Mouse (Mus musculus): ENCODE measurements around the gene Gm47283. TPM values are rescaled to one million over a fixed set of nuclear protein-coding genes. Genes with fewer than 3 reads are reported as not detected.
"Not testable (repeated sequence)": the region's sequence is repeated elsewhere in the genome, so short reads cannot be mapped to it uniquely, and the experiment has no call there.

Gene Gm47283
- polyA plus RNA-seq (2016; fragmentation: Nextera tagmentation; extraction: Ambion mirVana), result not detected in 2 replicates

DNA sequence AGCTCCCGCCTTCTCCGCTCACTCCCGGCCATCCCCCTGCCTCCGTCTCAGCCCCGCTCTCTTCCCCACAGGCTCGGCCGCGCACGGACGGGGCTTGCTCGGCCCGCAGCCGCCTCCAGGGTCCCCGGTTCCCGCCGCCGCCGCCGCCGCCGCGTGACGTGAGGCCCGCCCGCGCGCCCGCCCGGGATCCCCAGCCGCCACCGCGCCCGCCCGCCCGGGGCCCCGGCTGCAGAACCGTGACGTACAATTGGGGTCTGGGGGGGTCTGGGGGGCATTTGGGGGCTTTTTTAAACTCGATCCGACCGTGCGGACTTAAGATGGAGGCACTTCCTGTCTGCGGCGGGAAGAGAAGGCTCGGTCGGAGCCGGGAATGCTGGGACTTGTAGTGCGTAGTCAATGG, at the start of gene Gm47283:
Gm47283 (plus strand) TSS at position 301 of the 400 bp plus-strand sequence.
- not testable (repeated sequence) for H3K27ac ChIP-seq (replicated peaks); H3K9me3 ChIP-seq (replicated peaks); H3K27me3 ChIP-seq (ENCODE audit: low read depth, poor library complexity, severe bottlenecking); DNase-seq (ENCODE audit: low spot score); H3K4me1 ChIP-seq; H3K36me3 ChIP-seq; H3K4me3 ChIP-seq
- WGBS, result no CpG with 5 or more reads among the region's 48 CpGs

DNA sequence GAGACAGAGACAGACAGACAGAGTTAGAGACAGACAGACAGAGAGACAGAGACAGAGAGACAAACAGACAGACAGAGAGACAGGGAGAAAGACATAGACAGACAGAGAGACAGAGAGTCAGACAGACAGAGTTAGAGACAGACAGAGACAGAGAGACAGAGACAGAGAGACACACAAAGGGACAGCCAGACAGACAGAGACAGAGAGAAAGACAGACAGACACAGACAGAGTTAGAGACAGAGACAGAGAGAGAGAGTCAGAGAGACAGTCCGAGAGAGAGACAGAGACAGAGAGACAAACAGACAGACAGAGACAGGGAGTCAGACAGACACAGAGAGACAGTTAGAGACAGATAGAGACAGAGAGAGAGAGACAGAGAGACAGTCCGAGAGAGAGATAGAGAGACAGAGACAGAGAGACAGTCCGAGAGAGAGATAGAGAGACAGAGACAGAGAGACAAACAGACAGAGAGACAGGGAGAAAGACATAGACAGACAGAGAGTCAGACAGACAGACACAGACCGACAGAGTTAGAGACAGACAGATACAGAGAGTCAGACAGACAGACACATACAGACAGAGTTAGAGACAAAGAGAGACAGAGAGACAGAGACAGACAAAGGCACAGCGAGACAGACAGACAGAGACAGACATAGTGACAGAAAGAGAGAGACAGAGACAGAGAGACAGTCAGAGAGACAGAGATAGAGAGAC, 49.2 kb upstream of the Gm47283 start:
- H3K27me3 ChIP-seq (ENCODE audit: low read depth, poor library complexity, severe bottlenecking); H3K4me1 ChIP-seq; DNase-seq (ENCODE audit: low spot score); H3K27ac ChIP-seq (replicated peaks); H3K4me3 ChIP-seq: not testable (repeated sequence)
- 87% methylated on average over 3 of the region's 5 CpGs for WGBS
- H3K36me3 ChIP-seq, result peaks cover 20% of the 10 kb centered on the region
- peaks cover 29% of the 10 kb centered on the region for H3K9me3 ChIP-seq (replicated peaks)

DNA sequence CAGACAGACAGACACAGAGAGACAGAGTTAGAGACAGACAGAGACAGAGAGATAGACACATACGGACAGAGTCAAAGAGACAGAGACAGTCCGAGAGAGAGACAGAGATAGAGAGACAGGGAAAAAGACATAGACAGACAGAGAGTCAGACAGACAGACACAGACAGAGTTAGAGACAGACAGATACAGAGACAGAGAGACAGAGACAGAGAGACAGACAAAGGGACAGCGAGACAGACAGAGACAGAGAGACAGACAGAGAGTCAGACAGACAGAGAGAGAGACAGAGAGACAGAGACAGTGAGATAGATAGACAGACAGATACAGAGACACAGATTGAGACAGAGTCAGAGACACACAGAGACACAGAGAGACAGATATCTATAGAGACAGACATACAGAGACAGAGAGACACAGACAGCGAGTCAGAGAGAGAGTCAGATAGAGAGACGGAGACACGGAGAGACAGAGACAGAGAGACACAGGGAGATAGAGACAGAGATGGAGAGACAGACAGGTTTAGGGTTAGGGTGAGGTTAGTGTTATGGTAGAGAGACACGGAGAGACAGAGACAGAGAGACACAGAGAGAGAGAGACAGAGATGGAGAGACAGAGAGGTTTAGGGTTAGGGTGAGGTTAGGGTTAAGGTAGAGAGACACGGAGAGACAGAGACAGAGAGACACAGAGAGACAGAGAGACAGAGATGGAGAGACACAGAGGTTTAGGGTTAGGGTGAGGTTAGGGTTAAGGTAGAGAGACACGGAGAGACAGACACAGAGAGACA, 48.1 kb upstream of the Gm47283 start:
- DNase-seq (ENCODE audit: low spot score), result not testable (repeated sequence)

DNA sequence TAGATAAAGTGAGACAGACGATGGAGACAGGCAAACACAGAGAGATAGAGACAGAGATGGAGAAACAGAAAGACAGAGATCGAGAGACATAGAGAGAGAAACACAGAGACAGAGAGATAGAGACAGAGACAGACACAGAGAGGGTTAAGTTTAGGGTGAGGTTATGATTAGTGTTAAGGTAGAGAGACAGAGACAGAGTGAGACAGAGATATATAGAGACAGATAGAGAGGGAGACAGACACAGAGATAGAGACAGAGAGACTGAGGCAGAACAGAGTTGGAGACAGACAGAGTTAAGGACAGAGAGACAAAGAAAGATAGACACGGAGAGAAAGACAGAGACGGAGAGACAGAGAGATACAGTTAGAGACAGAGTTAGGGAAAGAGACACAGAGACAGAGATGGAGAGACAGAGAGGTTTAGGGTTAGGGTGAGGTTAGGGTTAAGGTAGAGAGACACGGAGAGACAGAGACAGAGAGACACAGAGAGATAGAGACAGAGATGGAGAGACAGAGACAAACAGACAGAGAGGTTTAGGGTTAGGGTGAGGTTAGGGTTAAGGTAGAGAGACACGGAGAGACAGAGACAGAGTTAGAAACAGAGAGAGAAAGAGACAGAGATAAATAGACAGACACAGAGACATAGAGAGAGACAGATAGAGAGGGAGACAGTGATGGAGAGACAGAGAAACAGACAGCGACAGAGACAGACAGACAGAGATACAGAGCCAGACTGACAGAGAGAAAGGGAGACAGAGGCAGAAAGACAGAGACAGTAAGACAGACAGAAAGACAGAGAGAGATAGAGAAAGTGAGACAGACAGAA, 46.7 kb upstream of the Gm47283 start:
- H3K4me3 ChIP-seq, result no peak overlapping the region
- H3K27ac ChIP-seq (replicated peaks), result no peak overlapping the region
- no peaks in the 10 kb centered on the region for H3K27me3 ChIP-seq (ENCODE audit: low read depth, poor library complexity, severe bottlenecking)
- peaks cover 49% of the 10 kb centered on the region for H3K9me3 ChIP-seq (replicated peaks)
- no peaks in the 10 kb centered on the region for H3K4me1 ChIP-seq
- peaks cover 42% of the 10 kb centered on the region for H3K36me3 ChIP-seq
- no peak for DNase-seq (ENCODE audit: low spot score)
- WGBS, result 66% methylated on average over 4 of the region's 7 CpGs

More for the DNA sequence above, 48.1 kb upstream of the Gm47283 start:
- not testable (repeated sequence) for H3K27me3 ChIP-seq (ENCODE audit: low read depth, poor library complexity, severe bottlenecking); H3K4me3 ChIP-seq; H3K27ac ChIP-seq (replicated peaks); H3K4me1 ChIP-seq
- Histone ChIP-seq H3K9me3 (replicated peaks) (peaks cover 35% of the 10 kb centered on the region), H3K36me3 (peaks cover 28% of the 10 kb centered on the region)
- 83% methylated on average over 6 of the region's 9 CpGs for WGBS

DNA sequence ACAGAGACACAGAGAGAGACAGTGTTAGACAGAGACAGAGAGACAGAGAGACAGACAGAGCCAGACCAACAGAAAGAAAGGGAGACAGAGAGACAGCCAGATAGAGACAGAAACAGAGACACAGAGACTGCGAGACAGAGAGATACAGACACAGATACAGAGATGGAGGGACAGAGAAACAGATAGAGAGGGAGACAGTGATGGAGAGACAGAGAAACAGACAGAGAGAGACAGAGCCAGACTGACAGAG, 46.2 kb upstream of the Gm47283 start:
- Histone ChIP-seq H3K9me3 (replicated peaks) (peaks cover 54% of the 10 kb centered on the region), H3K4me1 (no peaks in the 10 kb centered on the region), H3K27ac (replicated peaks) (no peak overlapping the region), H3K36me3 (peaks cover 43% of the 10 kb centered on the region), H3K4me3 (no peak overlapping the region), H3K27me3 (ENCODE audit: low read depth, poor library complexity, severe bottlenecking) (no peaks in the 10 kb centered on the region)
- WGBS, result 79% methylated on average over 1 of the region's 1 CpGs
- DNase-seq (ENCODE audit: low spot score), result no peak

DNA sequence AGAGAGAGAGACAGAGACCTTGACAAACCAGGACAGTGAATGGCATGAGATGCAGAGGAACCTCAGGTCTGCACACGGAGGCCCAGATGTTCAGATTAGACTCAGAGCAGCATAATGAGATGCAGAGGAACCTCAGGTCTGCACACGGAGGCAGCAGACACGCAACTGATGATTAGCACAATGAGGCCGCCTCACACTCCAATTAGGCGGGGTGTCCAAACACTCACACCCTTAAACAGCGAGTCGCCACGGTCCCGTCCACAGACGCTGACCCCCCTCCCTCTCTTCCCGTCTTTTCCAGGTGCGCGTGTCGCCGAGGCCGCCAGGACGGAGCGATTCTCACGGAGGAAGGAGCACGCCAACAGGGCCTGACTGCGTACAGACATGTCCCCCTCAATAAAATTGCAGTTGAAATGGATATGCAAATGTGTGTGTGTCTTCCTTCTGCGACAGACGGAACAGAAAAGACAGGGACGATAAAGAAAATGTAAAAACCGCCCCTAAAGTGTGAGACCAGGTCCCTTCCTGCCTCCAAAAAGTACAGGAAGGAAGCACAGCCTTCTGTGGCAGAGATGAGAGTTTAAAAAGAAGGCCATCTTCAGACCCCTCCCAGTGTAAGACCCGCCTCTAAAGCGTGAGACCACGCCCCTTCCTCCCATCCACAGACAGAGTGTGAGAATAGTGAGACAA, 45.6 kb upstream of the Gm47283 start:
- 73% methylated on average over 28 of the region's 28 CpGs for WGBS
- Histone ChIP-seq H3K9me3 (replicated peaks) (peaks cover 57% of the 10 kb centered on the region), H3K36me3 (peaks cover 43% of the 10 kb centered on the region)
- not testable (repeated sequence) for H3K27ac ChIP-seq (replicated peaks); H3K27me3 ChIP-seq (ENCODE audit: low read depth, poor library complexity, severe bottlenecking); H3K4me1 ChIP-seq; H3K4me3 ChIP-seq
- DNase-seq (ENCODE audit: low spot score), result peak; percentile 66

DNA sequence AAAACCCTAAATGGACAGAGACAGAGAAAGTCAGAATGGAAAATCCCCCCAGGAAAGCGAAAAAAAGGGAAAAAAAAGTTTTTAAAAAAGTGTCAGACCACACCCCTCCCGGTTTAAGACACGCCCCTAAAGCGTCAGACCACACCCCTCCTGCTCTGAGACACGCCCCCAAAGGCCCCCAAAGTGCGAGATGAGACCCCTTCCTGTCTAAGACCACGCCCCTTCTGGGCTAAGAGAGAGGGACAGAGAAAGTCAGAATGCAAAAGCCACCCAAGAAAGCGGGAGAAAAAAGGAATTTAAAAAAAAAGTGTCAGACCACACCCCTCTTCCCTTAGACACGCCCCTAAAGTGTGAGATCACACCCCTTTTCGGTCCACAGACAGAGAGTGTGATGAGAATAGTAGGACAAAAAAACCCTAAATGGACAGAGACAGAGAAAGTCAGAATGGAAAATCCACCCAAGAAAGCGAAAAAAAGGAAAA, 45.0 kb upstream of the Gm47283 start:
- Histone ChIP-seq H3K36me3 (peaks cover 49% of the 10 kb centered on the region), H3K9me3 (replicated peaks) (peaks cover 63% of the 10 kb centered on the region)
- H3K4me3 ChIP-seq; H3K4me1 ChIP-seq; H3K27ac ChIP-seq (replicated peaks); H3K27me3 ChIP-seq (ENCODE audit: low read depth, poor library complexity, severe bottlenecking): not testable (repeated sequence)
- 57% methylated on average over 11 of the region's 11 CpGs for WGBS
- peak; percentile 61 for DNase-seq (ENCODE audit: low spot score)

DNA sequence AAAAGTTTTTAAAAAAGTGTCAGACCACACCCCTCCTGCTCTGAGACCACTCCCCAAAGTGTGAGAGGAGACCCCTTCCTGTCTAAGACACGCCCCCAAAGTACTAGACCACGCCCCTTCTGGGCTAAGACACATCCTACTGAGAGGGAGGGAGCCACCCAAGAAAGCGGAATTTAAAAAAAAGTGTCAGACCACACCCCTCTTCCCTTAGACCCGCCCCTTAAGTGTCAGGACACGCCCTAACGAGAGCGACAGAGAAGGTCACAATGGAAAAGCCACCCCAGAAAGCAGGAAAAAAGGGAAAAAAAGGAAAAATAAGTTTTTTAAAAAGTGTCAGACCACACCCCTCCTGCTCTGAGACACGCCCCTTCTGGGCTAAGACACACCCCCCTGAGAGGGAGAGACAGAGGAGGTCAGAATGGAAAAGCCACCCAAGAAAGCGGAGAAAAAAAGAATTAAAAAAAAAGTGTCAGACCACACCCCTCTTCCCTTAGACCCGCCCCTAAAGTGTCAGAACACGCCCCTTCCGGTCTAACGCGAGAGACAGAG, 44.5 kb upstream of the Gm47283 start:
- Histone ChIP-seq H3K27me3 (ENCODE audit: low read depth, poor library complexity, severe bottlenecking) (no peaks in the 10 kb centered on the region), H3K27ac (replicated peaks) (no peak overlapping the region), H3K4me1 (no peaks in the 10 kb centered on the region), H3K4me3 (no peak overlapping the region), H3K9me3 (replicated peaks) (peaks cover 67% of the 10 kb centered on the region), H3K36me3 (peaks cover 54% of the 10 kb centered on the region)
- 49% methylated on average over 14 of the region's 14 CpGs for WGBS
- DNase-seq (ENCODE audit: low spot score), result peak; percentile 75

DNA sequence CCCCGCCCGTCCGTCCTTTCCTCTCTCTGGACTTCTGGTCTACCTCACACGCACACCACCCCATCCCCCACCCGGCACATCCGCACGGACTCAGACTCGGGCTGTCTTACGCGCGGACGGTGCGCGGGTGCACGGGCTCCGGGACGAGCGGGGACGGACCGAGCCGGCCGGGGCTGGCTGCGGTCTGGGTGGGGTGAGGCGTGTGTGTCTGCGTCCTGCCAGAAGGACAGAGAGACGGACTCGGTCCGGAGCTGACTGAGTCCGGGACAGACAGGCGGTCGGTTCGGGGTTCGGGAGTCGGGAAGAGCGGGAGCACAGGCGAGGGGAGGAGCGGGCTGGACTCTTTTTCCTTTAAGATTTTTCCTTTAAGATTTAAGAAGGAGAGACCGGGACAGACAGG, 43.5 kb upstream of the Gm47283 start:
- H3K4me1 ChIP-seq, result not testable (repeated sequence)
- H3K36me3 ChIP-seq, result peaks cover 60% of the 10 kb centered on the region

DNA sequence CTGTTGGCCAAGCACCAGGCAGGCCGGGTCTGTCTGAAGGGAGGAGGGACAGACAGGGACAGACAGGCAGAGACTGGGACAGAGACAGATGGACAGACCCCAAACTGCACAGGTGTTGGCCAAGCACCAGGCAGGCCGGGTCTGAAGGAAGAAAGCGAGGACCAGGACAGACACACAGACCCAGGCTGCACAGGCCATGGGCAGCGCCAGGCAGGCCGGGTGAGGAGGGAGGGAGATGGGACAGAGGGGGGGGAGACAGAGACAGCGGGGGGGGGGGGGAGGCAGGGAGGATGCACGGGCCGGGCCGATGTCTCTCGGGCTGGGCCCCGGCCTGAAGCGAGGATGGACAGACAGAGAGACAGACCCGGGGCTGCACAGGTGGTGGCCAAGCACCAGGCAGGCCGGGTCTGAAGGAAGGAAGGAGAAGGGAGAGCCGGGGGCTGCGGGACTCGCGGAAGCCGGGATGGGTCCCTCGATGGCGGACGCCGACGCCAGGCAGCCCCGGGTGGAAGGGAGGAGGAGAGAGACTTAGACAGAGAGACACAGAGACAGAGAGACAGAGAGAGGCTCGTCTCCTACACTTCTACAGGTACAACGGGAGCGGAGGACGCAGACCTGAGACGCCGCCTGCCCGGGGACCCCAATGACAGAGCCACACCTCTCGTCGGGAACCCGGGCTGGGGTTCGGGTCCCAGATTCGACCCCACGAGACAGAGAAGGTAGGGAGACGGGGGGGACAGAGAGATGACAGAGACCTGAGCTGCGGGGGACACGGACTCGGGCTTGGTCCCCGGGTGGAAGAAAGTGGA, 42.9 kb upstream of the Gm47283 start:
- not testable (repeated sequence) for H3K27me3 ChIP-seq (ENCODE audit: low read depth, poor library complexity, severe bottlenecking); H3K4me3 ChIP-seq; H3K27ac ChIP-seq (replicated peaks); H3K4me1 ChIP-seq
- peaks cover 67% of the 10 kb centered on the region for H3K9me3 ChIP-seq (replicated peaks)
- 84% methylated on average over 42 of the region's 43 CpGs for WGBS
- DNase-seq (ENCODE audit: low spot score), result peak; percentile 70
- H3K36me3 ChIP-seq, result peaks cover 60% of the 10 kb centered on the region

More for the DNA sequence above, 43.5 kb upstream of the Gm47283 start:
- not testable (repeated sequence) for H3K27ac ChIP-seq (replicated peaks); H3K4me3 ChIP-seq; H3K27me3 ChIP-seq (ENCODE audit: low read depth, poor library complexity, severe bottlenecking)
- peak; percentile 74 for DNase-seq (ENCODE audit: low spot score)
- 78% methylated on average over 38 of the region's 38 CpGs for WGBS
- H3K9me3 ChIP-seq (replicated peaks), result peaks cover 67% of the 10 kb centered on the region

DNA sequence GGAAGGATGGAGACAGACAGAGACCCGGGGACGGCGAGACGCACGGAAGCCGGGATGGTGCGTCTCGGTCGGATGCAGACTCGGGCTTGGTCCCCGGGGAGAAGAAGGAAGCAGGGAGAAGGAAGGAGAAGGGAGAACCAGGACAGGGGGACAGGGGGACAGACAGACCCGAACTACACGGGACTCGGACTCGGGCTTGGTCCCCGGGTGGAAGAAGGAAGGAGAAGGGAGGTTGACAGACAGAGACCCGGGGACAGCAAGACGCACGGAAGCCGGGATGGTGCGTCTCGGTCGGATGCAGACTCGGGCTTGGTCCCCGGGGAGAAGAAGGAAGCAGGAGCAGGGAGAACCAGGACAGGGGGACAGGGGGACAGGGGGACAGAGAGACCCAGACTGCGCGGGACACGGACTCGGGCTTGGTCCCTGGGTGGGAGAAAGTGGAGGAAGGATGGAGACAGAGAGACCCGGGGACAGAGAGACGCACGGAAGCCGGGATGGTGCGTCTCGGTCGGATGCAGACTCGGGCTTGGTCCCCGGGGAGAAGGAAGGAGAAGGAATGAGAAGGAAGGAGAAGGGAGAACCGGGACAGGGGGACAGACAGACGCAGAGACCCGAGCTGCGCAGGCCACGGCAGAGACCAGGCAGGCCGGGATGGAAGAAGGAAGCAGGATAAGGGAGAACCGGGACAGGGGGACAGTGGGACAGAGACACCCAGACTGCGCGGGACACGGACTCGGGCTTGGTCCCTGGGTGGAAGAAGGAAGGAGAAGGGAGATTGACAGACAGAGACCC, 42.1 kb upstream of the Gm47283 start:
- Histone ChIP-seq H3K36me3 (peaks cover 60% of the 10 kb centered on the region), H3K9me3 (replicated peaks) (peaks cover 67% of the 10 kb centered on the region)
- not testable (repeated sequence) for H3K4me3 ChIP-seq; H3K4me1 ChIP-seq; H3K27ac ChIP-seq (replicated peaks); H3K27me3 ChIP-seq (ENCODE audit: low read depth, poor library complexity, severe bottlenecking)
- peak; percentile 70 for DNase-seq (ENCODE audit: low spot score)
- 85% methylated on average over 49 of the region's 49 CpGs for WGBS

All from midbrain, embryonic 10.5 days (tissue).